Mouse (Mus musculus) small intestine, adult 2 months (tissue): ENCODE data around the gene Ppfibp1. TPM values are rescaled to one million over a fixed set of nuclear protein-coding genes. Genes with fewer than 3 reads are reported as not detected.
A peak's percentile ranks its signal among the peaks of the same experiment; 100 is the strongest.

Source experiments
- H3K27ac ChIP-seq: fragments of 200-500 bp; 2 replicates; pipeline ENCODE4 v1.5.1; 2012; ENCODE audit warnings: low read depth, low read length, control low read depth, inconsistent platforms; ENCODE audit not compliant: insufficient read depth
- H3K27me3 ChIP-seq: fragments of 200-500 bp; 2 replicates; pipeline ENCODE4 v1.6.1; 2012; ENCODE audit warnings: mild to moderate bottlenecking, moderate library complexity, low read length, inconsistent platforms; ENCODE audit not compliant: control insufficient read depth, insufficient read depth
- H3K36me3 ChIP-seq: fragments of 200-500 bp; 2 replicates; pipeline ENCODE4 v1.6.1; 2012; ENCODE audit warnings: mild to moderate bottlenecking, low read length, control low read depth, inconsistent platforms; ENCODE audit not compliant: control insufficient read depth, insufficient read depth
- H3K4me1 ChIP-seq: fragments of 200-500 bp; 2 replicates; pipeline ENCODE4 v1.6.1; 2012; ENCODE audit warnings: low read length, inconsistent platforms, mixed read lengths; ENCODE audit not compliant: control insufficient read depth, insufficient read depth, insufficient read length
- H3K4me3 ChIP-seq: fragments of 200-500 bp; 2 replicates; pipeline ENCODE4 v1.5.1; 2012; ENCODE audit warnings: low read depth, mild to moderate bottlenecking, control low read depth, inconsistent platforms, low read length, moderate library complexity
- CTCF ChIP-seq: fragments of 200-500 bp; IDR thresholded peaks from 2 replicates; pipeline ENCODE4 v1.5.1; 2012; ENCODE audit warnings: low read depth, mild to moderate bottlenecking, control low read depth, inconsistent platforms, low read length, moderate library complexity, mixed read lengths; ENCODE audit not compliant: insufficient replicate concordance, insufficient read length; ENCODE audit errors: extremely low read depth
- POLR2A ChIP-seq: fragments of 200-500 bp; IDR thresholded peaks from 2 replicates; pipeline ENCODE4 v1.6.1; 2012; ENCODE audit warnings: low read depth, mild to moderate bottlenecking, control low read depth, inconsistent platforms, low read length, moderate library complexity
- WGBS: fragments of 180-500 bp; shearing (Covaris S2); methylation state at CpG from one replicate; pipeline ENCODE4 v1.1.7; 2018; 5-methylcytosine and 5-hydroxymethylcytosine counted together
- polyA plus RNA-seq: library from polyadenylated mRNA; depleted of rRNA; stranded (reverse); fragments of >200 nt; gene quantifications from 2 replicates; pipeline ENCODE4 v1.2.3, GENCODE M21; 2012

Gene Ppfibp1
- polyA plus RNA-seq, 1 experiment, result 3.3 TPM

GRCm38 (mm10) chr6:146913489-146914198, 25.4 kb downstream of the Ppfibp1 start:
- Histone ChIP-seq H3K36me3 (no peaks in the 10 kb centered on the region), H3K27ac (0 out of 2 replicates have a peak overlapping the region, but pooled peaks have one; percentile 14), H3K4me3 (no peak overlapping the region), H3K4me1 (peaks cover 7% of the 10 kb centered on the region; the same call in 1 of the 2 replicates), H3K27me3 (no peaks in the 10 kb centered on the region)
- WGBS, result 73% methylated on average over 4 of the region's 4 CpGs
- no peak for TF ChIP-seq CTCF
- no peak for TF ChIP-seq POLR2A

DNA sequence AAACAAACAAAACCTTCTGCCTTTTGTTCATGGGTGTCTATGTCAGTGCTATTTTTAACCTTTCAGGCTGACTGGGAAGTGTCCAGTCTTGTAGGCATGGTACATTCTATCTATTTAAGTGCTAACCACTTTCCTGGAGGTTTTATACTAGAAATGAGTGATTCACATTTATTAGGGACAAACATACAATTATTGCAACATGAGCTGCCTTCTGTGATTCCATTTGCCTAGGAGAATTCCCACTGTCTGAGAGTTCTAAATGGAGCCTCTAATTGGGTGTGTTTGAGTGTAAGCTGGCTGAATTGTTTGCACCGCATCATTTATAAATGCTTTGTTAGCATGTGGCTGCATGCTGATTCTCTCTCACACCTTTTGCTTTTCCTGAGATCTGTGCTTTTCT, 27.5 kb downstream of the Ppfibp1 start:
- no peak overlapping the region for H3K4me3 ChIP-seq
- peaks cover 7% of the 10 kb centered on the region; the same call in 1 of the 2 replicates for H3K4me1 ChIP-seq
- WGBS, result 98% methylated on average over 1 of the region's 1 CpGs
- TF ChIP-seq POLR2A (no peak), CTCF (no peak)
- H3K36me3 ChIP-seq, result no peaks in the 10 kb centered on the region
- H3K27me3 ChIP-seq, result no peaks in the 10 kb centered on the region
- no peak overlapping the region for H3K27ac ChIP-seq

DNA sequence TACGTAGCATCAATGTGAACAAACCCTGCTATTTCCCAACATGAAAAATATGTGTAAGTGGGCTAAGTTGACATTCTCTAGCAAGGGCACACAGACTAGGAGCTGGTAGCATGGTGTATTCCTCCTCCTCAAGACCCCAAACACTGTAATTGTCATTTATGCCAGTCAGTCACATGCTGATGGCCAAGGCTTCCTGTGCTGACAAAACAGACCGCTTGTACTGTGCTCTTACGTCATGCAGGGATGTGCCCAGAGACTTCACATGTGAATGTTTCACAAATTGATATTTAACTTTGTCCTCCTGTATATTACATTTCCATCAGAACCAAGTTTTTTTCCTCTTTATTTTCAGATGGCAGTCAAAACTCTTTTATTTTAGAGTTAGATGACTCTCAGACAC, 29.1 kb downstream of the Ppfibp1 start:
- Histone ChIP-seq H3K27me3 (no peaks in the 10 kb centered on the region), H3K27ac (no peak overlapping the region), H3K4me1 (peaks cover 7% of the 10 kb centered on the region; the same call in 1 of the 2 replicates), H3K4me3 (no peak overlapping the region), H3K36me3 (no peaks in the 10 kb centered on the region)
- TF ChIP-seq POLR2A, result no peak
- WGBS, result 95% methylated on average over 3 of the region's 3 CpGs

DNA sequence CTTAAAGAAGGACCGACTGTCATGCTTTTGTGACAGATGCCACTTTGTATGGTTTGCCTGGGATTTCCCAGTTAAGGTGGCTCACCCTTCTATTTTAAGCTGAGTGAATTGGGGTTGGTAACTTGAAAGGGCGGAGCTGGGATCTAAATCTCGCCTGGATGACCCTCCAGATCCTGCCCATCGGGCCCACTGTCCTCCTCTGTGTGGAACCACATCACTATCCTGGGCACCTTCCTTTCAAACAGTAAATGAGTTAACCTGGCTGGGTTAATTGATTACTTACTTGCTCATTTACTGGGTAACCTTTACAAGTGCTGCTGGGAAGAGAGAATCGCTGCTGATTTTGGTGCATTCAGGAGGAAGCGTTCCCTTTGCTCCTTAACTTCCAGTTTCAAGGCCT, 30.1 kb downstream of the Ppfibp1 start:
- no peaks in the 10 kb centered on the region for H3K27me3 ChIP-seq
- no peak overlapping the region for H3K4me3 ChIP-seq
- TF ChIP-seq POLR2A (no peak), CTCF (no peak)
- WGBS, result 93% methylated on average over 6 of the region's 6 CpGs
- H3K27ac ChIP-seq, result no peak overlapping the region
- H3K36me3 ChIP-seq, result no peaks in the 10 kb centered on the region
- peaks cover 1% of the 10 kb centered on the region; the same call in 1 of the 2 replicates for H3K4me1 ChIP-seq

GRCm38 (mm10) chr6:146926415-146926980, 38.2 kb downstream of the Ppfibp1 start:
- 78% methylated on average over 5 of the region's 5 CpGs for WGBS
- TF ChIP-seq POLR2A (no peak), CTCF (no peak)

GRCm38 (mm10) chr6:146928108-146928507, 39.8 kb downstream of the Ppfibp1 start:
- Histone ChIP-seq H3K27ac (no peak overlapping the region), H3K4me1 (no peaks in the 10 kb centered on the region), H3K4me3 (no peak overlapping the region), H3K27me3 (no peaks in the 10 kb centered on the region), H3K36me3 (no peaks in the 10 kb centered on the region)
- WGBS, result 50% methylated on average over 3 of the region's 3 CpGs
- no peak for TF ChIP-seq CTCF
- no peak for TF ChIP-seq POLR2A

More at GRCm38 (mm10) chr6:146926415-146926980, 38.2 kb downstream of the Ppfibp1 start:
- no peaks in the 10 kb centered on the region for H3K27me3 ChIP-seq
- H3K4me1 ChIP-seq, result no peaks in the 10 kb centered on the region
- no peaks in the 10 kb centered on the region for H3K36me3 ChIP-seq
- no peak overlapping the region for H3K4me3 ChIP-seq
- H3K27ac ChIP-seq, result no peak overlapping the region

DNA sequence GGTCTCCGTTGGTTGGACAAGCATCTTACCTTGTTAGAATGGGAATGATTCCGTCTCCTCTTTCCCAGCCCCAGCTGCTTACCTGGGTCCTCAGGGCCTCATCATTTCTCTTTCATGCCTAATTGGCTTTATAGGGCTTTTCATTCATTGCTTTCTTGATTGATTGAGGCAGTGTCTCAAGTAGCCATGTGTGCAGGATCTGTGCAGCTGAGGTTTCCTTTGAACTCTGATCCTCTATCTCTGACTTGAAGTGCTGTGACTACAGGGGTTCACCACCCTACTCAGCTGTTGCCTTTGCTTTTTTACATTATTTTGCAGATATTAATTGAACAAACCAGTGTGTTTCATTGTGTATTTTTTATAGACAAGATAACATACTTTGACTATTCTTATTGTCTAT, 40.7 kb downstream of the Ppfibp1 start:
- H3K36me3 ChIP-seq, result no peaks in the 10 kb centered on the region
- no peak overlapping the region for H3K27ac ChIP-seq
- no peaks in the 10 kb centered on the region for H3K27me3 ChIP-seq
- no peak for TF ChIP-seq POLR2A
- no peak for TF ChIP-seq CTCF
- no peak overlapping the region for H3K4me3 ChIP-seq
- H3K4me1 ChIP-seq, result no peaks in the 10 kb centered on the region
- WGBS, result 95% methylated on average over 2 of the region's 2 CpGs
